Mouse (Mus musculus) central nervous system, embryonic 18 days (tissue): ENCODE results near the gene Ppp6r1. TPM values are rescaled to one million over a fixed set of nuclear protein-coding genes. Genes with fewer than 3 reads are reported as not detected.

Source experiments
- polyA plus RNA-seq: library from polyadenylated mRNA; depleted of rRNA; stranded (reverse); fragments of >200 nt; gene quantifications from 2 replicates; pipeline ENCODE4 v1.2.3, GENCODE M21; 2012; rRNA removed

The Ppp6r1 gene
- polyA plus RNA-seq = 101 and 103 TPM in 2 replicates

GRCm38 (mm10) chr7:4658912-4659551 is at the start of gene Ppp6r1:
Gene Ppp6r1 (minus strand): TSS chr7:4659019.

GRCm38 (mm10) chr7:4690387-4690786 is 31.6 kb upstream of the Ppp6r1 start, which contains the start of gene Brsk1:
Gene Brsk1 (plus strand): TSS chr7:4690604.

GRCm38 (mm10) chr7:4684632-4685417 is 26.0 kb upstream of the Ppp6r1 start, which contains the start of gene Hspbp1:
Gene Hspbp1 (minus strand): TSS chr7:4685068.

GRCm38 (mm10) chr7:4631031-4631430 is 27.8 kb downstream of the Ppp6r1 start, which contains the start of gene Tmem86b:
Gene Tmem86b (minus strand): TSS chr7:4631422.

GRCm38 (mm10) chr7:4603873-4604272 is 54.9 kb downstream of the Ppp6r1 start, which contains the start of gene Ptprh:
Gene Ptprh (minus strand): TSS chr7:4604041.

Other genes with a start within 250 kb of the Ppp6r1 start
- 45.4 and 46.2 TPM in 2 replicates for gene Rdh13, start 213.4 kb downstream of the Ppp6r1 start, polyA plus RNA-seq
- gene Eps8l1, start 198.3 kb downstream of the Ppp6r1 start, polyA plus RNA-seq = 3.7 and 5.0 TPM in 2 replicates
- gene Ppp1r12c, start 157.3 kb downstream of the Ppp6r1 start, polyA plus RNA-seq = 71.2 and 86.7 TPM in 2 replicates
- gene Tnnt1, start 142.6 kb downstream of the Ppp6r1 start, polyA plus RNA-seq = 1.8 and 16.1 TPM in 2 replicates
- 3.9 and 4.7 TPM in 2 replicates for gene Tnni3, start 134.8 kb downstream of the Ppp6r1 start, polyA plus RNA-seq
- gene Dnaaf3, start 126.6 kb downstream of the Ppp6r1 start, polyA plus RNA-seq = 3.3 and 4.1 TPM in 2 replicates
- 181 and 203 TPM in 2 replicates for gene Syt5, start 111.5 kb downstream of the Ppp6r1 start, polyA plus RNA-seq
- gene Ptprh, start 55.0 kb downstream of the Ppp6r1 start, polyA plus RNA-seq = 3.0 and 3.2 TPM in 2 replicates
- 37.0 and 37.6 TPM in 2 replicates for gene Tmem86b, start 27.6 kb downstream of the Ppp6r1 start, polyA plus RNA-seq
- gene Hspbp1, start 26.0 kb upstream of the Ppp6r1 start, polyA plus RNA-seq = 102 and 104 TPM in 2 replicates
- 143 and 158 TPM in 2 replicates for gene Brsk1, start 31.6 kb upstream of the Ppp6r1 start, polyA plus RNA-seq
- 0.11 and 0.14 TPM in 2 replicates for gene Tmem150b, start 66.2 kb upstream of the Ppp6r1 start, polyA plus RNA-seq
- gene Kmt5c, start 81.1 kb upstream of the Ppp6r1 start, polyA plus RNA-seq = 112 and 122 TPM in 2 replicates
- gene Cox6b2, start 94.1 kb upstream of the Ppp6r1 start, polyA plus RNA-seq = 29.6 and 43.1 TPM in 2 replicates
- 0.03 TPM in 1 of 2 replicates, not detected in the other for gene Fam71e2, start 112.3 kb upstream of the Ppp6r1 start, polyA plus RNA-seq
- gene Il11, start 123.8 kb upstream of the Ppp6r1 start, polyA plus RNA-seq = 0.49 and 0.62 TPM in 2 replicates
- not detected in 2 replicates for gene Tmem190, start 123.9 kb upstream of the Ppp6r1 start, polyA plus RNA-seq
- gene Tmem238, start 130.6 kb upstream of the Ppp6r1 start, polyA plus RNA-seq = 6.4 and 7.8 TPM in 2 replicates
- 289 and 373 TPM in 2 replicates for gene Rpl28, start 133.9 kb upstream of the Ppp6r1 start, polyA plus RNA-seq
- 351 and 378 TPM in 2 replicates for gene Ube2s, start 153.6 kb upstream of the Ppp6r1 start, polyA plus RNA-seq
- gene Shisa7, start 185.7 kb upstream of the Ppp6r1 start, polyA plus RNA-seq = 155 and 178 TPM in 2 replicates
- gene Isoc2b, start 211.2 kb upstream of the Ppp6r1 start, polyA plus RNA-seq = 2.4 and 3.1 TPM in 2 replicates
- gene Isoc2a, start 218.1 kb upstream of the Ppp6r1 start, polyA plus RNA-seq = 6.4 and 7.5 TPM in 2 replicates
- gene Gm36210, start 247.5 kb upstream of the Ppp6r1 start, polyA plus RNA-seq = 0.89 and 1.0 TPM in 2 replicates